Mouse (Mus musculus): ENCODE measurements around the gene Usp37. TPM values are rescaled to one million over a fixed set of nuclear protein-coding genes. Genes with fewer than 3 reads are reported as not detected.

The Usp37 gene
- 10 to 100 TPM; 15.6 to 15.7 TPM for total RNA-seq (2023)

DNA sequence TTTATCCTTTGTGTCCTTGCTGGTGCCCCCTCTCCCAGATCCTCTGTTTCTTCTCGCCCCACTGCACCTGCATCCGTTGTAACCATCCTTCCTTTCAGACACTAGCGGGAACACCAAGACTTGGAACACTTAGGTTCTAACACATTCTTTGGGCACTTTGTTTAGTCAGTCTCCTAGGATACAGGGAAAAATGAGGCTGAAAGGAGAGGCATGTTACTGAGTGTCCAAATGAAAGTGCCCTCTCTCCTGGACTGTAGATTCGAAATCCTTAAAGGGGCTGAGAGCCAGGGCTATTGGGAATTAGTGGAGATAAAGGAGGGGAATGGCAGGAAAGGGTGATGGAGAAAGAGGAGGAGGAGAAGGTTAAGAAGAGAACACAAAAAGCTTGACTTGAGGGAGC, at the start of gene Usp37:
Gene Usp37 (minus strand): TSS at position 101 of the 400 bp plus-strand sequence.

DNA sequence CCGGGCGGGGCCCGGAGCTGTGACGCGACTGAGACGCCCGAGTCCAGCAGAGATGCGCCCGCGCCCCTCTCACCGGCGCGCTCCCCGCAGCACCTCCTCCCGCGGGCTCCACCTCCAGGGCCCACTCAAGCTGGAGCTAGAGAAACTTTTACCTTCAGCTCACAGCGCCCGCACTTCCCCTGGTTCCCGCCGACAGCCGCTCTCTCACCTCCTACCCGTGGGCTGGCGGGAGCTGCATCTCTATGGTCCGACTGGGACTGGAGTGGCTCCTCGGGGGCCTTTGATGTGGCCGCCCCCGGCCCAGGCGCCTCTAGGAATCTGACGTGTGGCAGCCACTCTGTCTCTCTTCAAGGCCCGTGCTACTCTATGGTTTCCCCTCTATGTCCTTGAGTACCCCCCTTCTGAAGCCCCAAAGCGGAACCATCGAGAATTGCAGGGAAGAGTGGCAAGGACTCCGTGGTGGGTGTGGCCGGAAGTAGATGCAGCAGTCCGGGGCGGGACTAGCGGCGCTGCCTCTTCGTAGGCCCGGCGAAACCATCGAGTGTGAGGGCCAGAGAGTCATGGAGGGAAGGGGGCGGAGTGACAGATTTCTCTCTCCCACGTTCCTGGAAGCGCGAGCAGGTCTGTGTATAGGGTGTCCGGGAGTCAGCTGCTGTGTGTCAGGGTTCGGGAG, 43.8 kb upstream of the Usp37 start, which contains the start of the genes Zfp142 and Bcs1l:
Gene Zfp142 (minus strand): TSS at position 474 of the 673 bp plus-strand sequence.
Gene Bcs1l (plus strand): TSS at position 517 of the 673 bp plus-strand sequence.

DNA sequence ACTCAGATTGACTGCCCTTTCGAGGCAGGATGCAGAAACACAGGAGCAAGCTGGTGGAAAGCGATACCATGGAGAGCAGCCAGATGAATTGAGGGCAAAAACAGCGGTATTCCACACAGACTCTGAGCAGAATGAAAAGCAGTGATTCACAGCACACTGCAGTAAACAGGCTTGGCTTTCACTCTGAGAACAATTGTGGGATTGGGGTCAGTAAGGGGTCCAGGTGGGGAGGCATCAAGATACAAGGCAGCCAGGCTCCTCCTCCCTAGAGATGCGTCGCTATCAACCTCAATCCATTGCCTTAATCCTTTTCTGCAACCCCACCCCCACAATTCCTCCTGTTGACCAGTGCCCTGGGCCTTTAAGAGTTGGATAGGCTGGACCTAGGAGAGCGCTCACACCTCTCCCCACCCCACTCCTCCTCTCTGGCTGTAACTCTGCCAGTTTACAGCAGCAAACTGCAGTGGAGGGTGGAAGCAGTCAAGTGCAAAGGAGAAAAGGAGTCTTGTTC, 1.6 kb downstream of the Usp37 start, which contains the start of gene Plcd4:
Gene Plcd4 (plus strand): TSS at position 438 of the 511 bp plus-strand sequence.

DNA sequence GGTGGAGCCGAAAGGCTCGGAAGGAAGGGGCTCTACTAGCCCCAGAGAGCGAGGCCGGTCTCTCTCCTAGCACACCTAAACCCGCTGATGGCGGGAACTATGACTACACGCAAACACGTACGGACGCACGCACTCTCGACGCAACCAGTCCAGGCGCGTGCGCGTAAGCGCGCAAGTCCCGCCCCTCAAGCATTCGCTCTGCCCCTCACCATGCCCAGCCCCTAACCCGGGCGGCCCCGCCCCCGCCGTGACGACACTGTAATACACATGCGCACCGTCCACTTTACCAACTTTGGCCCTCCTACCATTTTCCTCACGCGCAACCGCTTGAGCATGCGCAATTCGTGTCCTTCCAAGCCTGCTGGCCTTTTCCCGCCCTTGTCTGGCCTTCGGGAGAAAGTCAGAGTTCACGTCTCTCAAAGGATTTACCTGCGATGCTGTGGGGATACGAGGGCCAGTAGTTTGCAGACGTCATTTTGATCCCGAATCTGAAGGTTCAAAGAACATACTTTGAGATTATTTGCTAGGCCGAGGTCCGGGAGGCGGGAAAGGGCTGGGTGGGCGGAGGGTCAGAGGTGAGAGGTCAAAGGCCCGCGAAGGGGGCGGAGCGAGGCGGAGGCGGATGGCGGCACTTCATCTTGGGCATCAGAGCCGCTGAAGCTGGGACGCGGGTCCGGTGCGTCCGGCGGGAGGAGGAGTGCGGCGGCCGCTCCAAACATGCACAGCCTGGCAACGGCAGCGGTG, 38.2 kb downstream of the Usp37 start, which contains the start of gene Cnot9:
Gene Cnot9 (plus strand): TSS at position 338 of the 744 bp plus-strand sequence.

DNA sequence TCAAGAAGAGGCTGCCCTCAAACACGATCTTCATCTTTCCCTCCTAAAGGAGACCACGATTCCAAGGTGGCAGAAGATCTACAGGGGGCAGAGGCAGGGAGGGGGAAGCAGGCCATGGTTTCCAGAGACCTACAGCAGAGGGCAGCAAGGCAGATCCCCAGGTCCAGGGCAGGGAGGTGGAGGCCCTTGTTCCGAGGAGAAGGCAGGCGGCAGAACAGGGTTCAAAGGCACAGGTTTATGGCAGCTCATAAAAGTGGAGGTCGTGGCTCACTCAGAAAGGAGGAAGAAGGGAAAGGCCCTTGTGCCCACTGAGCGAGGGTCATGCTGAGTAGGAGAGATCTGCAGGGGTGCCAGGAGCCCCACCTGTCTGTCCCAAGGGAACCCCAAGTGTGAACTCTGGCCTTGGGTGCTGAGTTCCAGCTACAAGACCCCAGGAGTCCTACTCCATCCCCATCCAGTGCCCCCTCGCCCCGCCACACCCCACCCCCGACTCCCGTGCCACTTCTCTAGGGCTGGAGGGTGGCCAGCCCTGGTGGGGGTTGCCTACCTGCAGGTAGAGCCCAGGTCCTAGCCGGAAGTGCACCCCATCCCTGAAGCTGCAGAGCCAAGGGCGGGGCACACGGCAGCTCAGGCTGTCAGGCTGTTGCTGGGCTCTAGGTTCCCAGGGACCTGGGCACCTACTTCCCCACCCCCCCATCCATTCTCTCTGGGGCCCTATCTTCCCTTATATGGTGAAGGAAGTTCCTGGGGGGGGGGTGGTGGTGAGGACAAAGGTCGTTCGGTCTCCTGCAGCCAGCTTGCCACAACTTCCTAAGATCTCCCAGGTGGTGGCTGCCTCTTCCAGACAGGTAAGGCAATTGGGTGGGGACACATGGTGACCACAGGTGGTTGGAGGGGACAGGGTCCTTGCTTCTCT, 135.2 kb downstream of the Usp37 start, which contains the start of gene Vil1:
Gene Vil1 (plus strand): TSS at position 788 of the 916 bp plus-strand sequence.

DNA sequence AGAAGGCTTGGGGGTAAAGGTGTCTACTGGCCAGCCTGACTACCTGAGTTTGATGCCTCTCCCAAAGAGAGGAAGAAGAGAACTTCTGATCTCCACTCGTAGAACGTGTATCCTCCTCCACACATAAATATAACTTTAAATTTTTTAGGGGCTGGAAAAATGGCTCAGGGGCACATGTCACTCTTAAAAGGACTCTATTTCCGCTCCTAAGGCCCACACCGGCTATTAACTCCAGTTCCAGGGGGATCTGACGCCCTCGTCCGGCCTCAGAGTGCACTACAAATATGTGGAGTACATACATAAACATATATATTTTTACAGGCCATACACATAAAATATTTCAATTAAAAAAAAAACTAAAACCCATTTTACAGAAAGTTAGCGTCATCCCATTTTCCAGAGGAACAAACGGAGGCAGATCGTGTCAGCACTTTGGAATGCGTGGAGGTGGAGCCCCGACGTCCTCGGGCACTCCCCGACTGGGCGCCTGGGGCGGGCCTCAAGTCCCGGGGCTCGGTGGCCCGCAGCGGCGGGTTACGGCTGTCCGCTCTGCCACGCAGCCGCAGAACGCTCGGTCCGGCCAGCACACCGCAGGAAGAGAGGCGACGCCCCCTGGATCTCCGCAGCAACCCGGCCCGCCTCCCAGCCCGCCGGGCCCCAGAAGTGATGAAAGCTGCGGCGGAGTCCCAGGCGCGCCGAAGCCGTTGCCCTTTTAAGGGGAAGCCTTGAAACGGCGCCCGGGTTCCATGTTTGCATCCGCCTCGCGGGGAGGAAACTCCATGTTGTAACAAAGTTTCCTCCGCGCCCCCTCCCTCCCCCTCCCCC, 152.9 kb downstream of the Usp37 start, which contains the start of gene Ctdsp1:
Gene Ctdsp1 (plus strand): TSS at position 586 of the 825 bp plus-strand sequence.

Other genes with a start within 250 kb of the Usp37 start
- 10 to 100 TPM; 13.9 to 17.4 TPM for gene Tmbim1, start 238.7 kb downstream of the Usp37 start, total RNA-seq (2023)
- gene Catip, start 182.2 kb downstream of the Usp37 start, total RNA-seq (2023), result under 1 TPM in 1 of 2 experiments, not detected in 1; 0.18 TPM
- gene Slc11a1, start 169.1 kb downstream of the Usp37 start, total RNA-seq (2023), result 100 to 1,000 TPM; 207 to 235 TPM
- gene Ctdsp1, start 152.8 kb downstream of the Usp37 start, total RNA-seq (2023), result 100 to 1,000 TPM; 148 to 172 TPM
- under 1 TPM; 0.31 to 0.53 TPM for gene Vil1, start 134.9 kb downstream of the Usp37 start, total RNA-seq (2023)
- 10 to 100 TPM; 24.9 to 25.0 TPM for gene Cnot9, start 38.2 kb downstream of the Usp37 start, total RNA-seq (2023)
- gene Plcd4, start 1.4 kb downstream of the Usp37 start, total RNA-seq (2023), result not detected
- 10 to 100 TPM; 20.8 to 21.7 TPM for gene Zfp142, start 44.0 kb upstream of the Usp37 start, total RNA-seq (2023)
- gene Bcs1l, start 44.0 kb upstream of the Usp37 start, total RNA-seq (2023), result 1 to 10 TPM; 7.8 to 8.1 TPM
- 10 to 100 TPM; 47.7 to 49.1 TPM for gene Rnf25, start 57.1 kb upstream of the Usp37 start, total RNA-seq (2023)
- 1 to 10 TPM in 1 of 2 experiments, under 1 TPM in 1; 0.68 to 1.8 TPM for gene Stk36, start 57.2 kb upstream of the Usp37 start, total RNA-seq (2023)
- 10 to 100 TPM; 13.5 to 18.1 TPM for gene Ttll4, start 117.5 kb upstream of the Usp37 start, total RNA-seq (2023)
- 10 to 100 TPM; 29.6 to 41.2 TPM for gene Cyp27a1, start 169.3 kb upstream of the Usp37 start, total RNA-seq (2023)
- not detected for gene Prkag3, start 204.9 kb upstream of the Usp37 start, total RNA-seq (2023)
- 1 to 10 TPM; 1.5 to 1.8 TPM for gene Wnt6, start 227.6 kb upstream of the Usp37 start, total RNA-seq (2023)
- not detected for gene Wnt10a, start 247.2 kb upstream of the Usp37 start, total RNA-seq (2023)

All from neutrophil, adult 59 days (primary cell).